Mouse (Mus musculus) neural tube, embryonic 12.5 days (tissue): ENCODE results near the gene Ccnd1. TPM values are rescaled to one million over a fixed set of nuclear protein-coding genes. Genes with fewer than 3 reads are reported as not detected.

Source experiments
- ATAC-seq: fragments of 200-750 bp; cut with Nextera tagmentation; 2 replicates; pipeline ENCODE4 v1.8.0; 2017; ENCODE audit warnings: low read depth, mild to moderate bottlenecking, moderate TSS enrichment, moderate library complexity; ENCODE audit not compliant: low FRiP score
- H3K27ac ChIP-seq: fragments of 300-500 bp; sonication (generic); 2 replicates; pipeline ENCODE4 v1.5.1; 2016
- H3K27me3 ChIP-seq: fragments of 300-500 bp; sonication (generic); replicated peaks from 2 replicates; pipeline ENCODE4 v1.6.1; 2016; ENCODE audit warnings: mild to moderate bottlenecking
- H3K36me3 ChIP-seq: fragments of 300-500 bp; sonication (generic); 2 replicates; pipeline ENCODE4 v1.6.1; 2016; ENCODE audit warnings: mild to moderate bottlenecking
- H3K4me1 ChIP-seq: fragments of 300-500 bp; sonication (generic); 2 replicates; pipeline ENCODE4 v1.6.1; 2016
- H3K4me2 ChIP-seq: fragments of 300-500 bp; sonication (generic); replicated peaks from 2 replicates; pipeline ENCODE4 v1.6.1; 2016; ENCODE audit warnings: mild to moderate bottlenecking
- H3K4me3 ChIP-seq: fragments of 300-500 bp; sonication (generic); 2 replicates; pipeline ENCODE4 v1.5.1; 2016
- H3K9ac ChIP-seq: fragments of 300-500 bp; sonication (generic); 2 replicates; pipeline ENCODE4 v1.6.1; 2016; ENCODE audit warnings: mild to moderate bottlenecking
- H3K9me3 ChIP-seq: fragments of 300-500 bp; sonication (generic); 2 replicates; pipeline ENCODE4 v1.6.1; 2016; ENCODE audit warnings: mild to moderate bottlenecking
- WGBS: fragments of 180-500 bp; shearing (Covaris S2); methylation state at CpG from one replicate; pipeline ENCODE4 v1.1.7; 2016; 5-methylcytosine and 5-hydroxymethylcytosine counted together
- polyA plus RNA-seq: library from polyadenylated mRNA; unstranded; fragments of >200 nt; fragmentation: Nextera tagmentation; extraction: Ambion mirVana; gene quantifications from 2 replicates; pipeline ENCODE4 v1.2.1, GENCODE M21; 2016

Gene Ccnd1
- 140 and 159 TPM in 2 replicates for polyA plus RNA-seq

DNA sequence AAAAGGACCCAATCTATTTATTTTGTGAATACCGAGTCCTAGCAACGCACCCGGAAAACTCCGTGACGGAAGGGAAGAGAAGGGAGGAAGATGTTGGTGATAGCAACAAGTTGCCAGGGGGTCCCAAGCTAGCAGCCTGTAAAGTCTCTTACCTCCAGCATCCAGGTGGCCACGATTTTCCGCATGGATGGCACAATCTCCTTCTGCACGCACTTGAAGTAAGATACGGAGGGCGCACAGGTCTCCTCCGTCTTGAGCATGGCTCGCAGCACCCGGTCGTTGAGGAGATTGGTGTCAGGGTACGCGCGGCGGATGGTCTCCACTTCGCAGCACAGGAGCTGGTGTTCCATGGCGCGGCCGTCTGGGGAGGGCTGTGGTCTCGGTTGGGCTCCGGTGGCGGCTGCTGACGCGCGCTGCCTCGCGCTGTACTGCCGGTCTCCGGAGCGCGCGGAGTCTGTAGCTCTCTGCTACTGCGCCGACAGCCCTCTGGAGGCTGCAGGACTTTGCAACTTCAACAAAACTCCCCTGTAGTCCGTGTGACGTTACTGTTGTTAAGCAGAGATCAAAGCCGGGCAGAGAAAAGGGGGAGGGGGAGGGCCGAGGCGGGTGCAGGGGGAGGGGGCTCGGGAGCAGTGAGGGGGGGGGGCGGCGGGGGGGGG is at the start of gene Ccnd1:
Gene Ccnd1 (minus strand): TSS at position 582 of the 659 bp plus-strand sequence.
- ATAC-seq: peak; percentile 29
- H3K27ac ChIP-seq: peak within 1 kb of the TSS; percentile 39; the same call in 1 of the 2 replicates
- peak within 1 kb of the TSS; percentile 61 for H3K4me3 ChIP-seq
- peaks cover 61% of the 10 kb centered on the region for H3K4me1 ChIP-seq
- peak within 1 kb of the TSS; percentile 80 for H3K4me2 ChIP-seq
- H3K9ac ChIP-seq: peak within 1 kb of the TSS; percentile 80
- H3K9me3 ChIP-seq: no peaks in the 10 kb centered on the region
- H3K36me3 ChIP-seq: peaks cover 15% of the 10 kb centered on the region
- WGBS: under 1% methylated on average over 39 of the region's 45 CpGs
- H3K27me3 ChIP-seq: peaks cover 27% of the 10 kb centered on the region

DNA sequence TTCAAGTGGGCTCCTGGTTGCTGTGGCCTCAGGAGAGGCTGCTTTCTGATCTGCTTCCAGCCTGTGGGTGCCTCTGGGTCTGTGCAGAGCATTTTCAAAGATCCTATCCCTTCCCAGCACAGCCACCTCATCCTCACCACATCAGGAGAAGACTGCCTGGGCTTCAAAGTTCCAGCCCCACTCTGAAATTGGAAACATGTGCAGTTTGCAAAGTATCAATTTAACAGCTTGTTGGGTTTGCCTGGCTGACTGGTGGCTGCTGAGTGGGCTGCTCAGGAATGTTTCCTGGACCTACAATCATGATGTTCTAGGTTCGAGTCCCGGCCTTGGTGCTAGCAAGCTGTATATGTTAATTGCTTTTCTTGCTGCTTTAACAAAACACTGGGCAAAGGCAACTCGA is 49.1 kb upstream of the Ccnd1 start:
- Histone ChIP-seq H3K9me3 (no peaks in the 10 kb centered on the region), H3K9ac (no peak overlapping the region), H3K36me3 (no peaks in the 10 kb centered on the region), H3K27me3 (no peaks in the 10 kb centered on the region), H3K4me2 (no peak overlapping the region), H3K4me3 (no peak overlapping the region), H3K4me1 (no peaks in the 10 kb centered on the region), H3K27ac (no peak overlapping the region)
- WGBS: 66% methylated on average over 3 of the region's 3 CpGs
- no peak for ATAC-seq

DNA sequence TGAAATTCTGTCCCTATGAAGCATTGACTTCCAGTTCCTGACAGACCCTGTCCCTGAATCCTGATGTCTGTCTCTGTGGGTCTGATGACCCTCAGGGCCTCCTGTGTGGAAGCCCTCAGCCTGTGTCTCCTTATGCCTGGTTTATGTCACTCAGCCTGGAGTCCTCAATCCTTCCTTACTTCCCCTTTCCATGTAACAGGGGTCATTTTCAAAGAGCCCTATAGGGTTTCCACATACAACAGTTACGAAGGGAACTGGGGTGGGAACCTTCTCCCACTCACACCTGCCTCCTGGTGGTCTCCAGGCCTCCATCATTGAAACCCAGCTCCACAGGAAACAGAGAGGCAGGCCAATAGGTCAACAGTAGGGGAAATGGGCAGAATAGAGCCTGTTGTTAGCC is 45.4 kb upstream of the Ccnd1 start:
- no peak for ATAC-seq
- Histone ChIP-seq H3K9me3 (no peaks in the 10 kb centered on the region), H3K4me3 (no peak overlapping the region), H3K27me3 (no peaks in the 10 kb centered on the region), H3K9ac (no peak overlapping the region), H3K36me3 (no peaks in the 10 kb centered on the region), H3K4me1 (no peaks in the 10 kb centered on the region), H3K27ac (no peak overlapping the region), H3K4me2 (no peak overlapping the region)
- 90% methylated on average over 1 of the region's 1 CpGs for WGBS

DNA sequence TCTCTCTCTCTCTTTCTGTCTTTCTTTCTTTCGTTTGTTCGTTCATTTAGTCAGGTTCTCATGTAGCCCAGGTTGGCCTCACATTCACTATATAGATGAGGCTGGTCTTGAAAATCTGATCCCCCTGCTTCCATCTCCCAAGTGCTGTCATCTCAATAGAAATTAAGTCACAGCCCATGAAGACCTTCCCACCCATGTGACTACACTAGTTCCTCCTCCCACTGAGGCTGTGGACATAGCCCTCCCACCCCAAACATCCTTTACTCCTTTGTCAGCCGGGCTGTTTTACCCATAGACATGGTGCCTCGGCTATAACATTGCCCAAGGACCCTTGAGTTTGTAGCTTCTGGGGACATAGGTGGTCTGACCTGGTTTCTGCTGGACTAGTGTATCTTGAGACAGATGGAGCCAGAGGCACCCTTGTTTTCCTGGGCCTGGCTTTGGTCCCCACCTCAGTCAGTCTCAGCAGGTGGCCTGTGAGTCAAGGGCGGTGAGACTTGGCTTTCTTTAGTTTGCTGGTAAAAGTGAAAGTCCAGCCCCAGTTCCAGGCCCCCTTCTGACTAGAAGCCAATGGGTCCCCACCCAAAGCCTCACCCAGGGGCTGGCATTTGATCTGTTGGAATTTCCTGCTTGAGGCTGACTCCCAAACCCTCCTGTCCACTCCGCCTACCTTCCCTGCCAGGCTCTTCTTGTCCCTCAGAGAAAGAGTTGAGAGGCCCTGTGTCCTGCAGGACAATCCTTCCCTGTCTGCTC is 42.8 kb upstream of the Ccnd1 start:
- Histone ChIP-seq H3K9me3 (no peaks in the 10 kb centered on the region), H3K4me3 (no peak overlapping the region), H3K9ac (no peak overlapping the region), H3K4me2 (no peak overlapping the region), H3K4me1 (no peaks in the 10 kb centered on the region), H3K27me3 (no peaks in the 10 kb centered on the region), H3K36me3 (no peaks in the 10 kb centered on the region), H3K27ac (no peak overlapping the region)
- WGBS: 93% methylated on average over 6 of the region's 6 CpGs
- ATAC-seq: no peak

GRCm38 (mm10) chr7:144981426-144982079 is 41.8 kb upstream of the Ccnd1 start:
- Histone ChIP-seq H3K27me3 (no peaks in the 10 kb centered on the region), H3K4me3 (no peak overlapping the region), H3K9ac (no peak overlapping the region), H3K36me3 (no peaks in the 10 kb centered on the region), H3K27ac (no peak overlapping the region), H3K4me1 (no peaks in the 10 kb centered on the region), H3K4me2 (no peak overlapping the region), H3K9me3 (no peaks in the 10 kb centered on the region)
- no peak for ATAC-seq
- WGBS: 84% methylated on average over 8 of the region's 8 CpGs

DNA sequence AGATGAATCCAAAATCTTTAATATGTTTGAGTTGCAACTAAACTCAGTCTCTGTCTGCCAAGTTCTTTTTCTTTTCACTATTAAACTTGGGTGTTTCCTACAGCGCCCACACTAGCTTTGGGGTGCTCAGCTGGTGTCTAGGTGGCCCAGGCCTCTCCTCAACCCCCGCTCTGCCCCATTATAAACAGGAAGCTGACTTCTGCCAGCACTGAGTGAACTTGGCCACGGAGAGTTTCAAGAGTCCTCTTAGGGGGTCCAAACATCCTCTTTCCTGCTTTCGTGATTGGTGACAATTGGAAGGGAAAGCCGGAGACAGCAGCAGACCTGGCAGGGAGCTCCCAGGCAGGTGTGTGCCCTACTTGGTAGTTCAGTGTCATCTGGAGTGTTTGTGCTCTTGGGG is 40.1 kb upstream of the Ccnd1 start:
- Histone ChIP-seq H3K27ac (no peak overlapping the region), H3K4me1 (no peaks in the 10 kb centered on the region), H3K36me3 (no peaks in the 10 kb centered on the region), H3K4me3 (no peak overlapping the region), H3K4me2 (no peak overlapping the region), H3K27me3 (no peaks in the 10 kb centered on the region), H3K9ac (no peak overlapping the region), H3K9me3 (no peaks in the 10 kb centered on the region)
- ATAC-seq: no peak
- 77% methylated on average over 5 of the region's 5 CpGs for WGBS

GRCm38 (mm10) chr7:144977121-144977520 is 37.4 kb upstream of the Ccnd1 start:
- Histone ChIP-seq H3K27ac (no peak overlapping the region), H3K4me3 (no peak overlapping the region), H3K4me2 (no peak overlapping the region), H3K27me3 (no peaks in the 10 kb centered on the region), H3K9me3 (no peaks in the 10 kb centered on the region), H3K36me3 (no peaks in the 10 kb centered on the region), H3K9ac (no peak overlapping the region), H3K4me1 (no peaks in the 10 kb centered on the region)
- 87% methylated on average over 2 of the region's 2 CpGs for WGBS
- no peak for ATAC-seq

DNA sequence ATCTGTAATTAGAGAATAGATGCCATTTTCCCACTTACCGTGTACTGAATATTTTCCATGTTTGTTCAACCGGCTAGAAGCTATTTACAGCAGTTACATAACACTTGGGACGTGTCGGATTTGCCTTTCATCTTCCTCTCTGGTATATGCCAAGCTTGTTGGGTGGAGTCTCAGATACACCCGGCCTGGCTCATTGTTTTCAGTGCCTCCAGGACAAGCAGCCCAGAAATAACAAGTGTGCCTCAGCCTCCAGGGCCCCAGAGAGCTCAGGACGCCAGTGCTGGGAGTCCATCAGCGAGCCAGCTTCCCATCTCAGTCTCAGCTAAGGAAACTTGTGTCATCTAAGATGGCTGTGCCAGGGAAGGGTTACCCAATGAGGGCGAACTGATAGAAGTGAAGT is 33.7 kb upstream of the Ccnd1 start:
- Histone ChIP-seq H3K4me1 (no peaks in the 10 kb centered on the region), H3K27ac (no peak overlapping the region), H3K4me3 (no peak overlapping the region), H3K4me2 (no peak overlapping the region), H3K9ac (no peak overlapping the region), H3K27me3 (no peaks in the 10 kb centered on the region), H3K9me3 (no peaks in the 10 kb centered on the region), H3K36me3 (no peaks in the 10 kb centered on the region)
- no peak for ATAC-seq
- WGBS: 76% methylated on average over 8 of the region's 8 CpGs

- no peaks in the 10 kb centered on the region for H3K27me3 ChIP-seq
- no peaks in the 10 kb centered on the region for H3K36me3 ChIP-seq
- no peak for ATAC-seq
- 57% methylated on average over 2 of the region's 2 CpGs for WGBS
- H3K27ac ChIP-seq: no peak overlapping the region
- H3K4me2 ChIP-seq: no peak overlapping the region
- H3K4me1 ChIP-seq: no peaks in the 10 kb centered on the region
- H3K9ac ChIP-seq: no peak overlapping the region
- no peak overlapping the region for H3K4me3 ChIP-seq
- H3K9me3 ChIP-seq: no peaks in the 10 kb centered on the region
Measured at GRCm38 (mm10) chr7:144971769-144972168, 32.0 kb upstream of the Ccnd1 start.

- ATAC-seq: no peak
Measured at GRCm38 (mm10) chr7:144970997-144971768, 31.5 kb upstream of the Ccnd1 start.

GRCm38 (mm10) chr7:144965893-144966292 is 26.2 kb upstream of the Ccnd1 start:
- Histone ChIP-seq H3K4me1 (no peaks in the 10 kb centered on the region), H3K27me3 (no peaks in the 10 kb centered on the region), H3K36me3 (no peaks in the 10 kb centered on the region), H3K4me3 (no peak overlapping the region), H3K9ac (no peak overlapping the region), H3K27ac (no peak overlapping the region), H3K4me2 (no peak overlapping the region), H3K9me3 (no peaks in the 10 kb centered on the region)
- no peak for ATAC-seq
- 79% methylated on average over 5 of the region's 5 CpGs for WGBS

More at GRCm38 (mm10) chr7:144970997-144971768, 31.5 kb upstream of the Ccnd1 start:
- no peak overlapping the region for H3K4me3 ChIP-seq
- no peaks in the 10 kb centered on the region for H3K36me3 ChIP-seq
- H3K4me1 ChIP-seq: no peaks in the 10 kb centered on the region
- whole genome bisulfite sequencing: 74% methylated on average over 8 of the region's 8 CpGs
- no peak overlapping the region for H3K4me2 ChIP-seq
- H3K9ac ChIP-seq: no peak overlapping the region
- no peaks in the 10 kb centered on the region for H3K27me3 ChIP-seq
- no peak overlapping the region for H3K27ac ChIP-seq
- H3K9me3 ChIP-seq: no peaks in the 10 kb centered on the region

- Histone ChIP-seq H3K27ac (no peak overlapping the region), H3K9ac (no peak overlapping the region), H3K4me1 (no peaks in the 10 kb centered on the region), H3K27me3 (no peaks in the 10 kb centered on the region), H3K4me2 (no peak overlapping the region), H3K4me3 (no peak overlapping the region), H3K9me3 (no peaks in the 10 kb centered on the region), H3K36me3 (no peaks in the 10 kb centered on the region)
- ATAC-seq: no peak
- WGBS: 81% methylated on average over 4 of the region's 4 CpGs
Measured at GRCm38 (mm10) chr7:144964316-144964715, 24.6 kb upstream of the Ccnd1 start.
